Mouse (Mus musculus) erythroid progenitor cell, adult 5-6 weeks (primary cell): Measurements from ENCODE around the gene Edem2. TPM values are rescaled to one million over a fixed set of nuclear protein-coding genes. Genes with fewer than 3 reads are reported as not detected.

Source experiments
- ATAC-seq: replicated peaks from 2 replicates; pipeline ENCODE4 v1.8.0; 2016; ENCODE audit warnings: moderate number of reproducible peaks, mild to moderate bottlenecking, moderate TSS enrichment, inconsistent platforms; ENCODE audit not compliant: poor library complexity, low FRiP score, severe bottlenecking
- total RNA-seq, 2 experiments: library from RNA; stranded (forward) in 1 of 2; stranded (reverse) in 1 of 2; fragments of 150-400 nt in 1 of 2; fragments of 186-747, 209-891 nt in 1 of 2; gene quantifications; 2 replicates each; pipeline versions ENCODE4 v1.2.3 to v1.2.4; 2015 to 2017; ENCODE audit warnings: low replicate concordance in 2 of 2

The Edem2 gene
- total RNA-seq, 2 experiments from 2014 or later, result 6.7 to 11.3 TPM

- ATAC-seq, result peak; percentile 96
These were observed 37.4 kb downstream of the Edem2 start, which contains the start of gene Trpc4ap for GRCm38 (mm10) chr2:155691723-155692493. TSS of gene Trpc4ap (minus strand) at chr2:155692384.

GRCm38 (mm10) chr2:155691336-155691722 is 37.9 kb downstream of the Edem2 start:
- no peak for ATAC-seq

- no peak for ATAC-seq
These were observed 40.1 kb downstream of the Edem2 start for GRCm38 (mm10) chr2:155689211-155689610.

GRCm38 (mm10) chr2:155687746-155688145 is 41.5 kb downstream of the Edem2 start:
- ATAC-seq, result no peak

GRCm38 (mm10) chr2:155686572-155686971 is 42.7 kb downstream of the Edem2 start:
- ATAC-seq, result no peak

- no peak for ATAC-seq
These were observed 45.5 kb downstream of the Edem2 start for GRCm38 (mm10) chr2:155683821-155684220.

- no peak for ATAC-seq
These were observed 46.1 kb downstream of the Edem2 start for GRCm38 (mm10) chr2:155683137-155683536.

GRCm38 (mm10) chr2:155681874-155682273 is 47.4 kb downstream of the Edem2 start:
- no peak for ATAC-seq

- no peak for ATAC-seq
These were observed 48.1 kb downstream of the Edem2 start for GRCm38 (mm10) chr2:155681194-155681593.

- ATAC-seq, result no peak
These were observed 48.7 kb downstream of the Edem2 start for GRCm38 (mm10) chr2:155680591-155680990.

GRCm38 (mm10) chr2:155679586-155680110 is 49.6 kb downstream of the Edem2 start:
- ATAC-seq, result no peak

GRCm38 (mm10) chr2:155675118-155675517 is 54.2 kb downstream of the Edem2 start:
- ATAC-seq, result no peak

- ATAC-seq, result peak; percentile 81
These were observed 55.7 kb downstream of the Edem2 start for GRCm38 (mm10) chr2:155673546-155673945.

GRCm38 (mm10) chr2:155671236-155671635 is 58.0 kb downstream of the Edem2 start:
- no peak for ATAC-seq

- ATAC-seq, result no peak; the same call in 1 of the 2 replicates
These were observed 60.8 kb downstream of the Edem2 start for GRCm38 (mm10) chr2:155668461-155668860.

GRCm38 (mm10) chr2:155667881-155668280 is 61.4 kb downstream of the Edem2 start:
- no peak for ATAC-seq

GRCm38 (mm10) chr2:155663910-155664460 is 65.3 kb downstream of the Edem2 start:
- ATAC-seq, result no peak

- peak; percentile 81 for ATAC-seq
These were observed 66.2 kb downstream of the Edem2 start for GRCm38 (mm10) chr2:155663097-155663496.

- no peak for ATAC-seq
These were observed 66.9 kb downstream of the Edem2 start for GRCm38 (mm10) chr2:155662390-155662789.

- no peak for ATAC-seq
These were observed 73.4 kb downstream of the Edem2 start for GRCm38 (mm10) chr2:155655759-155656372.

GRCm38 (mm10) chr2:155652618-155653017 is 76.7 kb downstream of the Edem2 start:
- no peak for ATAC-seq
